Mouse (Mus musculus): ENCODE data around the gene Tmem30b. TPM values are rescaled to one million over a fixed set of nuclear protein-coding genes. Genes with fewer than 3 reads are reported as not detected.

Tmem30b gene
- polyA plus RNA-seq, 1 experiment from 2014 or later, result 31.9 TPM

DNA sequence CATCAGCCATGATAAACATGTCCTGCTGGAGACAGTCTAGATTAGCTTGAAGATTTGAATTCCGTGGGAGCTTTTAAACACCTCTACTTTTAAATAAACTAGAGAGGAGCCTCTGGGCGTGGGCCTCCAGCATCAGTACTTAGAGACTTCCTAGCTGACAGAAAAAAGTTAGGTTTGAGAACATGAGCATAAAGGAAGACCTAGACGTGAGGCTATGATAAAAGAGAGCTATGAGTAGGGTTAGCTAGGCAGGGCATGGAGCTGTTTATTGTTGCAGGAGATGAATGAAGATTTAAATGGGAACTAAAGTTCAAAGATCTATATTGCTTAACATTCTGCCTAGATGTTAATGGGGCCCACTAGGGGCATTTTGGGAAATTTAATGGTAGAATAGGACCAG lies 41.1 kb upstream of the Tmem30b start:
- no peak for ATAC-seq (replicated peaks; ENCODE audit: low FRiP score, low read depth)
- no peak for DNase-seq (ENCODE audit: low spot score)
- no peaks in the 10 kb centered on the region for H3K4me1 ChIP-seq (replicated peaks; ENCODE audit: insufficient read depth, low read length)
- H3K4me2 ChIP-seq (ENCODE audit: low read length), result peak overlapping the region; percentile 38
- H3K36me3 ChIP-seq (ENCODE audit: insufficient read depth, low read length), result no peaks in the 10 kb centered on the region
- no peaks in the 10 kb centered on the region for H3K9me3 ChIP-seq (replicated peaks; ENCODE audit: low read length)
- no peak overlapping the region for H3K9ac ChIP-seq (ENCODE audit: low read depth, low read length)
- TF ChIP-seq CTCF (IDR thresholded peaks at IDR 0.05; ENCODE audit: low read depth), result no peak
- no peak overlapping the region for H3K27ac ChIP-seq
- H3K27me3 ChIP-seq (ENCODE audit: insufficient read depth, low read length), result peaks cover 5% of the 10 kb centered on the region; the same call in 1 of the 2 replicates
- 0 out of 2 replicates have a peak overlapping the region, but pooled peaks have one; percentile 13 for H3K4me3 ChIP-seq (replicated peaks; ENCODE audit: low read depth, low read length)
- 61% methylated on average over 3 of the region's 3 CpGs for WGBS

DNA sequence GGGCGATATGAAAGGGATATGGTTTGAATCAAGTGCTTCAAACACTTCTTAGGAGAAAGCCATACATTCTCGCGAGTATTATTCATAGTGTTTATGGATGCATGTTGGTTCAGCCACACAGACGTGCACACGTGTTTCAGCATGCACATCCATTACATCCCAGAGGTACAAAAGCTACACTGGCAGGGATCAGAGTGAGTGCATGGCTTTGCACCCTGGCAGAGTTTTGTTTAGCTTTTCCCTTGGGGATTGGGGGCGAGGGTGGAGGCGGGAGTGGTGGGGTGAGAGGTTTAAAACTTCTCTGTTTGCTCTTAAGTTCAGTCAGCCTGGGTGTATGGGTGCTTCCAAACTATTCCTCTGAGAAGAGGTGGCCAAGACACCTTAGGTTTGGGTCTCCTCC lies 39.7 kb upstream of the Tmem30b start:
- H3K4me2 ChIP-seq (ENCODE audit: low read length), result peak overlapping the region; percentile 96
- no peaks in the 10 kb centered on the region for H3K4me1 ChIP-seq (replicated peaks; ENCODE audit: insufficient read depth, low read length)
- no peaks in the 10 kb centered on the region for H3K36me3 ChIP-seq (ENCODE audit: insufficient read depth, low read length)
- H3K27me3 ChIP-seq (ENCODE audit: insufficient read depth, low read length), result peaks cover 5% of the 10 kb centered on the region; the same call in 1 of the 2 replicates
- peak overlapping the region; percentile 81 for H3K9ac ChIP-seq (ENCODE audit: low read depth, low read length)
- H3K4me3 ChIP-seq (replicated peaks; ENCODE audit: low read depth, low read length), result peak overlapping the region; percentile 75
- no peak overlapping the region for H3K27ac ChIP-seq
- no peaks in the 10 kb centered on the region for H3K9me3 ChIP-seq (replicated peaks; ENCODE audit: low read length)
- no peak for TF ChIP-seq CTCF (IDR thresholded peaks at IDR 0.05; ENCODE audit: low read depth)
- ATAC-seq (replicated peaks; ENCODE audit: low FRiP score, low read depth) (no peak), DNase-seq (ENCODE audit: low spot score) (no peak)
- WGBS, result 3% methylated on average over 7 of the region's 7 CpGs

DNA sequence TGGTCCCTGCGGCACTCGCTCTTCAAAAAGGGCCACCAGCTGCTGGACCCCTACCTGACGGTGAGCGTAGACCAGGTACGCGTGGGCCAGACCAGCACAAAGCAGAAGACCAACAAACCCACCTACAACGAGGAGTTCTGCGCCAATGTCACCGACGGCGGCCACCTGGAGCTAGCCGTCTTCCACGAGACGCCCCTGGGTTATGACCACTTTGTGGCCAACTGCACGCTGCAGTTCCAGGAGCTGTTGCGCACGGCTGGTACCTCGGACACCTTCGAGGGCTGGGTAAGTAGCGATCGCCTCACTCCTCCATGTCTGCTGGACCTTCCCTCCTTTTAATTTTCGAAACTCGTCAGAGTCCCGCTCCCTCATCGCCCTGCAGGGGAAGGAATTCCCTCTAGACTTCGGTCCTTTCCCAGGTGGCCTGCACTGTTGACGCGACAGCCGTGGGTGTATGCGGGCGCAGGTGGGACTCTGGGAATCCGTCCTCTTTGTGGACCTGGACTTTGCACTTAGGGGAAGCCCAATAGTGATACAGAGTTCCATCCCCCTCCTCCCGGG lies 39.1 kb upstream of the Tmem30b start:
- peaks cover 5% of the 10 kb centered on the region; the same call in 1 of the 2 replicates for H3K27me3 ChIP-seq (ENCODE audit: insufficient read depth, low read length)
- peak overlapping the region; percentile 96 for H3K4me2 ChIP-seq (ENCODE audit: low read length)
- DNase-seq (ENCODE audit: low spot score) (no peak), ATAC-seq (replicated peaks; ENCODE audit: low FRiP score, low read depth) (0 out of 2 replicates have a peak, but pooled peaks have one; percentile 14)
- WGBS, result under 1% methylated on average over 33 of the region's 33 CpGs
- H3K9ac ChIP-seq (ENCODE audit: low read depth, low read length), result peak overlapping the region; percentile 81
- H3K4me3 ChIP-seq (replicated peaks; ENCODE audit: low read depth, low read length), result peak overlapping the region; percentile 75
- peak overlapping the region; percentile 86 for H3K27ac ChIP-seq
- no peaks in the 10 kb centered on the region for H3K9me3 ChIP-seq (replicated peaks; ENCODE audit: low read length)
- H3K36me3 ChIP-seq (ENCODE audit: insufficient read depth, low read length), result no peaks in the 10 kb centered on the region
- TF ChIP-seq CTCF (IDR thresholded peaks at IDR 0.05; ENCODE audit: low read depth), result no peak
- no peaks in the 10 kb centered on the region for H3K4me1 ChIP-seq (replicated peaks; ENCODE audit: insufficient read depth, low read length)

DNA sequence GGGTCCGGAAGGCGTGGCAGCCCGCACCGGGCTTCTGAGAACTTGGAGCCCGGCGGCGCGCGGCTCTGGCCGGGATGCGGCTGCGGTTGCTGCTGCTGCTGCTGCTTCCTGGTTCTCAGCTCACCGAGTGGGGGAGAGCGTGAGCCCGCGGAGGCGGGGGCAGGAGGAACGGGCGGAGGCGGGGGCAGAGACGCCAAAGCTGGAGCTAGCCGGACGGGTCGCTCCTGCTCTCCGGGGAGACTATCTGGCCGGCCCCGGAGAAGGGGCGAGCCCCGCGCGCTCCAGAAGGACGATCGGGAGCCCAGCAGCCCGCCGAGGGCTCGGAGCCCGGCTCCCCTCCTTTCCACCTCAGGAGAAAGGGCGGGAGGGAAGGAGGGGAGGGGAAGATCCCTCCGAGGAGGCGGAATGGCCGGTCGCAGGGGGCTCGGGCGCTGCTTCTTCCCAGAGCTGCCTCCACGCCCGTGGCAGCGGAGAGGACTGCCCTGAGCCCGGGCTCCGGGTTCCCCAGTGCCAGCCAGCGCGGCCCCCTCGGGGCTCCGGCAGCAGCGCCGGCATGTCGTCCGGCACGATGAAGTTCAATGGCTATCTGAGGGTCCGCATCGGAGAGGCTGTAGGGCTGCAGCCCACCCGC lies 38.5 kb upstream of the Tmem30b start, which contains the start of gene Prkch:
Prkch (plus strand) TSS at position 187 of the 631 bp plus-strand sequence.
- H3K4me1 ChIP-seq (replicated peaks; ENCODE audit: insufficient read depth, low read length), result no peaks in the 10 kb centered on the region
- peak within 1 kb of the TSS; percentile 81 for H3K9ac ChIP-seq (ENCODE audit: low read depth, low read length)
- H3K27me3 ChIP-seq (ENCODE audit: insufficient read depth, low read length), result peaks cover 5% of the 10 kb centered on the region; the same call in 1 of the 2 replicates
- peak within 1 kb of the TSS; percentile 96 for H3K4me2 ChIP-seq (ENCODE audit: low read length)
- peak within 1 kb of the TSS; percentile 75 for H3K4me3 ChIP-seq (replicated peaks; ENCODE audit: low read depth, low read length)
- ATAC-seq (replicated peaks; ENCODE audit: low FRiP score, low read depth) (peak; percentile 86), DNase-seq (ENCODE audit: low spot score) (peak; percentile 88)
- under 1% methylated on average over 60 of the region's 61 CpGs for WGBS
- no peaks in the 10 kb centered on the region for H3K36me3 ChIP-seq (ENCODE audit: insufficient read depth, low read length)
- no peaks in the 10 kb centered on the region for H3K9me3 ChIP-seq (replicated peaks; ENCODE audit: low read length)
- TF ChIP-seq CTCF (IDR thresholded peaks at IDR 0.05; ENCODE audit: low read depth), result peak; percentile 60
- H3K27ac ChIP-seq, result peak within 1 kb of the TSS; percentile 86

GRCm38 (mm10) chr12:73583813-73584609 lies 37.8 kb upstream of the Tmem30b start:
- Histone ChIP-seq H3K27me3 (ENCODE audit: insufficient read depth, low read length) (peaks cover 5% of the 10 kb centered on the region; the same call in 1 of the 2 replicates), H3K4me3 (replicated peaks; ENCODE audit: low read depth, low read length) (peak overlapping the region; percentile 75), H3K36me3 (ENCODE audit: insufficient read depth, low read length) (no peaks in the 10 kb centered on the region), H3K4me2 (ENCODE audit: low read length) (peak overlapping the region; percentile 96), H3K9me3 (replicated peaks; ENCODE audit: low read length) (no peaks in the 10 kb centered on the region), H3K4me1 (replicated peaks; ENCODE audit: insufficient read depth, low read length) (no peaks in the 10 kb centered on the region), H3K9ac (ENCODE audit: low read depth, low read length) (peak overlapping the region; percentile 81), H3K27ac (peak overlapping the region; percentile 86)
- ATAC-seq (replicated peaks; ENCODE audit: low FRiP score, low read depth) (peak; percentile 59), DNase-seq (ENCODE audit: low spot score) (peak; percentile 62)
- peak; percentile 54 for TF ChIP-seq CTCF (IDR thresholded peaks at IDR 0.05; ENCODE audit: low read depth)
- 6% methylated on average over 32 of the region's 33 CpGs for WGBS

GRCm38 (mm10) chr12:73583318-73583717 lies 37.1 kb upstream of the Tmem30b start:
- ATAC-seq (replicated peaks; ENCODE audit: low FRiP score, low read depth), result no peak
- Histone ChIP-seq H3K36me3 (ENCODE audit: insufficient read depth, low read length) (no peaks in the 10 kb centered on the region), H3K4me2 (ENCODE audit: low read length) (no peak overlapping the region), H3K27me3 (ENCODE audit: insufficient read depth, low read length) (peaks cover 5% of the 10 kb centered on the region; the same call in 1 of the 2 replicates), H3K27ac (peak overlapping the region; percentile 86; the same call in 1 of the 2 replicates), H3K9ac (ENCODE audit: low read depth, low read length) (no peak overlapping the region), H3K9me3 (replicated peaks; ENCODE audit: low read length) (no peaks in the 10 kb centered on the region), H3K4me3 (replicated peaks; ENCODE audit: low read depth, low read length) (no peak overlapping the region), H3K4me1 (replicated peaks; ENCODE audit: insufficient read depth, low read length) (no peaks in the 10 kb centered on the region)
- DNase-seq (ENCODE audit: low spot score), result peak; percentile 57
- WGBS, result 60% methylated on average over 9 of the region's 9 CpGs
- no peak for TF ChIP-seq CTCF (IDR thresholded peaks at IDR 0.05; ENCODE audit: low read depth)
